16 mouse cellular contexts compared by ENCODE assay signal in genomic region chr2:7526696-7527095, GRCm38 (mm10). TPM values are rescaled to one million over a fixed set of nuclear protein-coding genes. Genes with fewer than 3 reads are reported as not detected.
DNase-seq lines count a peak whose midpoint lies in the region; ATAC-seq and TF ChIP-seq lines count a peak whose summit lies in the region.
"Had no signal": no experiment of that assay in that cellular context is flagged by ENCODE, and none has a peak within 500 bp of the region (broad histone marks: within the 10 kb centered on the region; RNA-seq: fewer than 3 reads in every experiment).

No protein-coding gene starts in this region.

- no peak overlapping the region for H3K4me3 ChIP-seq in heart, embryonic 11.5 days (ENCODE audit: low read depth, low read length)
- H3K4me3 ChIP-seq in left cerebral cortex, adult 2 months: no peak overlapping the region
- no peak overlapping the region for H3K4me3 ChIP-seq in midbrain, embryonic 15.5 days

- H3K4me1 ChIP-seq in heart, embryonic 11.5 days (ENCODE audit: control insufficient read depth, insufficient read depth, low read length): peaks cover 6% of the 10 kb centered on the region
- H3K4me1 ChIP-seq in midbrain, embryonic 15.5 days: peaks cover 30% of the 10 kb centered on the region

- no peaks in the 10 kb centered on the region for H3K9me3 ChIP-seq in heart, embryonic 11.5 days (replicated peaks; ENCODE audit: control insufficient read depth, low read length)
- no peaks in the 10 kb centered on the region for H3K9me3 ChIP-seq in midbrain, embryonic 15.5 days

- ATAC-seq in heart, embryonic 11.5 days (replicated peaks; ENCODE audit: insufficient number of reproducible peaks, low FRiP score, low TSS enrichment): no peak
- ATAC-seq in midbrain, embryonic 15.5 days (replicated peaks): peak; percentile 35
- ATAC-seq: activated CD4-positive, CD25-positive, alpha-beta regulatory T cell, adult 4 months; CD4-positive, CD25-positive, alpha-beta regulatory T cell, adult 4 months; hindbrain, postnatal 0 days had no signal

- H3K4me2 ChIP-seq in heart, embryonic 11.5 days: 0 out of 2 replicates have a peak overlapping the region, but pooled peaks have one; percentile 29
- no peak overlapping the region for H3K4me2 ChIP-seq in midbrain, embryonic 15.5 days
- H3K4me2 ChIP-seq: liver, embryonic 11.5 days had no signal

- H3K27me3 ChIP-seq in heart, embryonic 11.5 days (ENCODE audit: control insufficient read depth, insufficient read depth, low read length): no peaks in the 10 kb centered on the region
- H3K27me3 ChIP-seq in midbrain, embryonic 15.5 days (replicated peaks): no peaks in the 10 kb centered on the region

- DNase-seq in heart, adult 11 months: no peak
- DNase-seq in left cerebral cortex, adult 2 months (ENCODE audit: extremely low spot score in 1 of 2, low spot score in 2 of 2): no peak
- DNase-seq in left cerebral cortex, postnatal 4 days: no peak
- DNase-seq in heart, postnatal 4 days: peak; percentile 8
- DNase-seq in spleen, adult 18-20 months: no peak
- DNase-seq: cerebellum, adult 9-10 months; kidney, adult 9 months; right cerebral cortex, postnatal 4 days; thymus, adult 2 months had no signal

- no peak for TF ChIP-seq CTCF in left cerebral cortex, adult 2 months (IDR thresholded peaks at IDR 0.05)

- 33% methylated on average over 6 of the region's 6 CpGs for WGBS in heart, embryonic 11.5 days (ENCODE audit: insufficient replicate concordance)
- whole genome bisulfite sequencing in midbrain, embryonic 15.5 days: 28% methylated on average over 6 of the region's 6 CpGs

- intact Hi-C loops in left cerebral cortex, adult 2 months (cut with DNase I): loop anchor here (5.0 to 10.0 kb wide), 2 partner anchors 89 to 272 kb away; no protein-coding TSS in a partner anchor
- intact Hi-C loops in left cerebral cortex, postnatal 4 days (cut with DNase I): no loop called here

- H3K9ac ChIP-seq in heart, embryonic 11.5 days (ENCODE audit: low read depth, low read length): no peak overlapping the region
- H3K9ac ChIP-seq in midbrain, embryonic 15.5 days: no peak overlapping the region

- H3K27ac ChIP-seq in heart, embryonic 11.5 days (ENCODE audit: low read depth, low read length): peak overlapping the region; percentile 25; the same call in 1 of the 2 replicates
- H3K27ac ChIP-seq in left cerebral cortex, adult 2 months: peak overlapping the region; percentile 50
- H3K27ac ChIP-seq in midbrain, embryonic 15.5 days: peak overlapping the region; percentile 52
- H3K27ac ChIP-seq: hindbrain, postnatal 0 days; macrophage had no signal

- no peaks in the 10 kb centered on the region for H3K36me3 ChIP-seq in heart, embryonic 11.5 days (ENCODE audit: control insufficient read depth, insufficient read depth, low read length)
- no peaks in the 10 kb centered on the region for H3K36me3 ChIP-seq in midbrain, embryonic 15.5 days (replicated peaks)

RNA-seq across cellular contexts. Expression of gene Celf2, which starts 17.3 kb away (rescaled TPM):
- polyA plus RNA-seq in heart, embryonic 11.5 days (2014; fragmentation: Nextera tagmentation; extraction: Ambion mirVana): 51.0 and 54.5 TPM in 2 replicates
- total RNA-seq in left cerebral cortex, adult 2 months (2021): 100 to 1,000 TPM; 448 to 459 TPM
- total RNA-seq in left cerebral cortex, postnatal 4 days (2021): 100 to 1,000 TPM; 705 to 801 TPM
- 10 to 100 TPM; 91.3 to 93.2 TPM for total RNA-seq in heart, postnatal 4 days (2021)
- 185 and 190 TPM in 2 replicates for polyA plus RNA-seq in midbrain, embryonic 15.5 days (2015; fragmentation: Nextera tagmentation; extraction: Ambion mirVana)

Comparison
In these comparisons a context has a peak if more than half of its experiments do, and no peak if none do; other contexts are left out.
1. RNA of gene Celf2, which starts 17.3 kb away (total RNA-seq): 705 to 801 TPM in left cerebral cortex, postnatal 4 days and 448 to 459 TPM in left cerebral cortex, adult 2 months; 91.3 to 93.2 TPM in heart, postnatal 4 days; every median in the first group is over 4 times any median in the second.
2. Peak in every context shown above with its lines, with median percentiles within 50 percentile points of each other: H3K27ac ChIP-seq.